Comparison of ENCODE assay signal across 8 mouse cellular contexts in the genomic region with DNA sequence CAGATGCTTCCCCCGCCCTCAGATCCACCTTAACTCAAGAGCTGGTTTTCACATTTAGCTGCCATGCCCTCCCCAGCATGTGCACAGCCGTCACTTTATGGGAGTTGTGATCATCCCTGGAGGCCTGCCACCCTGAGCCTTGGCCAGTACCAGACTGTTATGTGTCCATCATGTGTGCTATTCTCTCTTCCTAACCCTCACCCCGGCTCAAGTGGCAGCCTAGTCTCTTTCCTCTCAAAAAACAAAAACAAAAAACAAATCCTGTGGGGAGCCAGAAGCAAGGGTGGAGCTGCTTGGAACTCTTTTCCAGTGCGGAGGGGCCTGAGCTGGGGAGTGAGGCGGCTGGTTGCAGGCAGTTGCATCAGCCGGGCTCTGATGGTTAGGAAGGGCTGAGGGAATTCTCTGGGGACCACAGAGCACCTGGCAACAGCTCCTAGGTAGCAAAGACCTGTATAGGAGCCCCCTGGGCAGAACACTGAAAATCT. TPM values are rescaled to one million over a fixed set of nuclear protein-coding genes. Genes with fewer than 3 reads are reported as not detected.
DNase-seq lines count a peak whose midpoint lies in the region; ATAC-seq and TF ChIP-seq lines count a peak whose summit lies in the region.

No protein-coding gene starts in this region.

- no peaks in the 10 kb centered on the region for H3K27me3 ChIP-seq in kidney, postnatal 0 days (ENCODE audit: insufficient read depth, low read length)
- H3K27me3 ChIP-seq in embryonic facial prominence, embryonic 14.5 days (replicated peaks; ENCODE audit: control insufficient read depth, insufficient read depth, low read length): no peaks in the 10 kb centered on the region
- no peaks in the 10 kb centered on the region for H3K27me3 ChIP-seq in heart, embryonic 16.5 days (ENCODE audit: control insufficient read depth, insufficient read depth, low read length)
- H3K27me3 ChIP-seq in liver, embryonic 11.5 days (replicated peaks; ENCODE audit: control insufficient read depth, insufficient read depth, low read length): no peaks in the 10 kb centered on the region
- H3K27me3 ChIP-seq in neural tube, embryonic 14.5 days (ENCODE audit: control insufficient read depth, insufficient read depth, low read length): no peaks in the 10 kb centered on the region

- peaks cover 23% of the 10 kb centered on the region for H3K4me1 ChIP-seq in kidney, postnatal 0 days (replicated peaks; ENCODE audit: insufficient read depth, low read length)
- H3K4me1 ChIP-seq in embryonic facial prominence, embryonic 14.5 days (ENCODE audit: control insufficient read depth, insufficient read depth, low read length): peaks cover 20% of the 10 kb centered on the region
- H3K4me1 ChIP-seq in heart, embryonic 16.5 days (ENCODE audit: control insufficient read depth, insufficient read depth, low read length): peaks cover 59% of the 10 kb centered on the region
- H3K4me1 ChIP-seq in liver, embryonic 11.5 days (replicated peaks; ENCODE audit: control insufficient read depth, insufficient read depth, low read length): peaks cover 64% of the 10 kb centered on the region
- peaks cover 20% of the 10 kb centered on the region for H3K4me1 ChIP-seq in neural tube, embryonic 14.5 days (ENCODE audit: control insufficient read depth, insufficient read depth, low read length)

- no peak for TF ChIP-seq CTCF in kidney, postnatal 0 days (IDR thresholded peaks at IDR 0.05; ENCODE audit: low read depth)

- 0 out of 2 replicates have a peak overlapping the region, but pooled peaks have one; percentile 10 for H3K27ac ChIP-seq in kidney, postnatal 0 days
- H3K27ac ChIP-seq in embryonic facial prominence, embryonic 14.5 days (replicated peaks; ENCODE audit: low read depth, low read length): no peak overlapping the region; the same call in 1 of the 2 replicates
- peak overlapping the region; percentile 49; the same call in 1 of the 2 replicates for H3K27ac ChIP-seq in heart, embryonic 16.5 days (ENCODE audit: low read length)
- H3K27ac ChIP-seq in liver, embryonic 11.5 days (ENCODE audit: low read depth, low read length): peak overlapping the region; percentile 2
- no peak overlapping the region for H3K27ac ChIP-seq in neural tube, embryonic 14.5 days (ENCODE audit: low read depth, low read length)

- WGBS in kidney, postnatal 0 days: 29% methylated on average over 6 of the region's 6 CpGs
- WGBS in embryonic facial prominence, embryonic 14.5 days: 37% methylated on average over 6 of the region's 6 CpGs
- WGBS in heart, embryonic 16.5 days: 39% methylated on average over 6 of the region's 6 CpGs
- 45% methylated on average over 6 of the region's 6 CpGs for WGBS in liver, embryonic 11.5 days
- 46% methylated on average over 6 of the region's 6 CpGs for WGBS in neural tube, embryonic 14.5 days

- peak; percentile 16 for DNase-seq in kidney, postnatal 0 days (ENCODE audit: low spot score)
- DNase-seq in kidney, adult 11 months: no peak
- peak; percentile 89 for DNase-seq in MN1 (ENCODE audit: low spot score)
- DNase-seq in embryonic facial prominence, embryonic 14.5 days (ENCODE audit: low spot score): peak; percentile 60
- DNase-seq in liver, embryonic 11.5 days (ENCODE audit: low spot score): peak; percentile 45

- ATAC-seq in kidney, postnatal 0 days (replicated peaks; ENCODE audit: low FRiP score, low read depth): no peak
- ATAC-seq in embryonic facial prominence, embryonic 14.5 days (ENCODE audit: low read depth): no peak
- ATAC-seq in heart, embryonic 16.5 days (replicated peaks; ENCODE audit: extremely low read depth, insufficient read depth, low FRiP score): no peak
- ATAC-seq in liver, embryonic 11.5 days (replicated peaks; ENCODE audit: low FRiP score): no peak
- ATAC-seq in neural tube, embryonic 14.5 days (ENCODE audit: low read depth): no peak
- ATAC-seq in erythroid progenitor cell, adult 5-6 weeks (replicated peaks; ENCODE audit: low FRiP score, poor library complexity, severe bottlenecking): no peak

- peak overlapping the region; percentile 38; the same call in 1 of the 2 replicates for H3K9ac ChIP-seq in kidney, postnatal 0 days (ENCODE audit: low read depth, low read length)
- H3K9ac ChIP-seq in embryonic facial prominence, embryonic 14.5 days (ENCODE audit: low read depth, low read length): peak overlapping the region; percentile 99
- H3K9ac ChIP-seq in heart, embryonic 16.5 days (ENCODE audit: low read length): peak overlapping the region; percentile 60
- peak overlapping the region; percentile 49 for H3K9ac ChIP-seq in liver, embryonic 11.5 days (ENCODE audit: low read depth, low read length)
- H3K9ac ChIP-seq in neural tube, embryonic 14.5 days (replicated peaks; ENCODE audit: low read depth, low read length): peak overlapping the region; percentile 35; the same call in 1 of the 2 replicates

- H3K4me3 ChIP-seq in kidney, postnatal 0 days (replicated peaks; ENCODE audit: low read depth, low read length): peak overlapping the region; percentile 2; the same call in 1 of the 2 replicates
- peak overlapping the region; percentile 86 for H3K4me3 ChIP-seq in embryonic facial prominence, embryonic 14.5 days (ENCODE audit: low read depth, low read length)
- peak overlapping the region; percentile 80 for H3K4me3 ChIP-seq in heart, embryonic 16.5 days (ENCODE audit: low read length)
- peak overlapping the region; percentile 88 for H3K4me3 ChIP-seq in liver, embryonic 11.5 days (ENCODE audit: low read depth, low read length)
- H3K4me3 ChIP-seq in neural tube, embryonic 14.5 days (ENCODE audit: low read depth, low read length): no peak overlapping the region

- H3K9me3 ChIP-seq in kidney, postnatal 0 days (replicated peaks; ENCODE audit: low read length): no peaks in the 10 kb centered on the region
- no peaks in the 10 kb centered on the region for H3K9me3 ChIP-seq in embryonic facial prominence, embryonic 14.5 days (ENCODE audit: control insufficient read depth, low read length)
- no peaks in the 10 kb centered on the region for H3K9me3 ChIP-seq in heart, embryonic 16.5 days (replicated peaks; ENCODE audit: control insufficient read depth, low read length)
- no peaks in the 10 kb centered on the region for H3K9me3 ChIP-seq in liver, embryonic 11.5 days (ENCODE audit: control insufficient read depth, low read length)
- H3K9me3 ChIP-seq in neural tube, embryonic 14.5 days (ENCODE audit: control insufficient read depth, low read length): no peaks in the 10 kb centered on the region

- H3K4me2 ChIP-seq in kidney, postnatal 0 days (ENCODE audit: low read length): peak overlapping the region; percentile 81
- H3K4me2 ChIP-seq in embryonic facial prominence, embryonic 14.5 days (ENCODE audit: low read depth, low read length): peak overlapping the region; percentile 76
- H3K4me2 ChIP-seq in heart, embryonic 16.5 days (ENCODE audit: low read depth, low read length): peak overlapping the region; percentile 79
- H3K4me2 ChIP-seq in liver, embryonic 11.5 days: peak overlapping the region; percentile 99
- peak overlapping the region; percentile 70; the same call in 1 of the 2 replicates for H3K4me2 ChIP-seq in neural tube, embryonic 14.5 days (ENCODE audit: low read depth, low read length)

- no peaks in the 10 kb centered on the region for H3K36me3 ChIP-seq in kidney, postnatal 0 days (ENCODE audit: insufficient read depth, low read length)
- peaks cover 4% of the 10 kb centered on the region for H3K36me3 ChIP-seq in embryonic facial prominence, embryonic 14.5 days (ENCODE audit: control insufficient read depth, insufficient read depth, low read length)
- peaks cover 4% of the 10 kb centered on the region for H3K36me3 ChIP-seq in heart, embryonic 16.5 days (ENCODE audit: control insufficient read depth, insufficient read depth)
- peaks cover 12% of the 10 kb centered on the region for H3K36me3 ChIP-seq in liver, embryonic 11.5 days (ENCODE audit: control insufficient read depth, insufficient read depth, low read length)
- H3K36me3 ChIP-seq in neural tube, embryonic 14.5 days (ENCODE audit: control insufficient read depth, insufficient read depth, low read length): no peaks in the 10 kb centered on the region

RNA-seq across cellular contexts. Expression of gene Atf5, which starts 2.3 kb away (rescaled TPM):
- 4.2 and 5.3 TPM in 2 replicates for polyA plus RNA-seq in kidney, postnatal 0 days (2015; fragmentation: Nextera tagmentation; extraction: Ambion mirVana)
- 6.8 and 6.9 TPM in 2 replicates for polyA plus RNA-seq in embryonic facial prominence, embryonic 14.5 days (2014; fragmentation: Nextera tagmentation; extraction: Ambion mirVana)
- polyA plus RNA-seq in heart, embryonic 16.5 days (2015; fragmentation: Nextera tagmentation; extraction: Ambion mirVana): 2.3 and 2.4 TPM in 2 replicates
- 3.9 and 4.2 TPM in 2 replicates for polyA plus RNA-seq in liver, embryonic 11.5 days (2014; fragmentation: Nextera tagmentation; extraction: Ambion mirVana)
- polyA plus RNA-seq in neural tube, embryonic 14.5 days (2014; fragmentation: Nextera tagmentation; extraction: Ambion mirVana): 2.1 and 2.3 TPM in 2 replicates
- total RNA-seq in erythroid progenitor cell, adult 5-6 weeks (2015; ENCODE audit: low replicate concordance): 3.4 TPM in 1 of 2 replicates, not detected in the other
- total RNA-seq in erythroid progenitor cell, adult 5-6 weeks (2017; ENCODE audit: low replicate concordance): 2.1 and 2.8 TPM in 2 replicates

RNA-seq across cellular contexts. Expression of gene Il4i1, which starts 2.6 kb away (rescaled TPM):
- 0.88 and 1.0 TPM in 2 replicates for polyA plus RNA-seq in kidney, postnatal 0 days (2015; fragmentation: Nextera tagmentation; extraction: Ambion mirVana)
- 0.78 and 1.4 TPM in 2 replicates for polyA plus RNA-seq in embryonic facial prominence, embryonic 14.5 days (2014; fragmentation: Nextera tagmentation; extraction: Ambion mirVana)
- polyA plus RNA-seq in heart, embryonic 16.5 days (2015; fragmentation: Nextera tagmentation; extraction: Ambion mirVana): 2.4 and 4.6 TPM in 2 replicates
- 1.3 and 2.9 TPM in 2 replicates for polyA plus RNA-seq in liver, embryonic 11.5 days (2014; fragmentation: Nextera tagmentation; extraction: Ambion mirVana)
- polyA plus RNA-seq in neural tube, embryonic 14.5 days (2014; fragmentation: Nextera tagmentation; extraction: Ambion mirVana): 1.6 and 1.7 TPM in 2 replicates
- total RNA-seq in erythroid progenitor cell, adult 5-6 weeks (2015; ENCODE audit: low replicate concordance): 0.72 and 2.1 TPM in 2 replicates
- 2.6 and 3.1 TPM in 2 replicates for total RNA-seq in erythroid progenitor cell, adult 5-6 weeks (2017; ENCODE audit: low replicate concordance)

RNA-seq across cellular contexts. Expression of gene Nup62, which starts 2.9 kb away (rescaled TPM):
- polyA plus RNA-seq in kidney, postnatal 0 days (2015; fragmentation: Nextera tagmentation; extraction: Ambion mirVana): 57.6 and 62.4 TPM in 2 replicates
- polyA plus RNA-seq in embryonic facial prominence, embryonic 14.5 days (2014; fragmentation: Nextera tagmentation; extraction: Ambion mirVana): 47.0 and 51.1 TPM in 2 replicates
- 79.2 and 81.5 TPM in 2 replicates for polyA plus RNA-seq in heart, embryonic 16.5 days (2015; fragmentation: Nextera tagmentation; extraction: Ambion mirVana)
- polyA plus RNA-seq in liver, embryonic 11.5 days (2014; fragmentation: Nextera tagmentation; extraction: Ambion mirVana): 85.7 and 91.4 TPM in 2 replicates
- 22.4 and 26.3 TPM in 2 replicates for polyA plus RNA-seq in neural tube, embryonic 14.5 days (2014; fragmentation: Nextera tagmentation; extraction: Ambion mirVana)
- total RNA-seq in erythroid progenitor cell, adult 5-6 weeks (2015; ENCODE audit: low replicate concordance): 11.7 and 23.4 TPM in 2 replicates
- 37.4 and 39.4 TPM in 2 replicates for total RNA-seq in erythroid progenitor cell, adult 5-6 weeks (2017; ENCODE audit: low replicate concordance)

RNA-seq across cellular contexts. Expression of gene Akt1s1, which starts 30.0 kb away (rescaled TPM):
- 108 and 111 TPM in 2 replicates for polyA plus RNA-seq in kidney, postnatal 0 days (2015; fragmentation: Nextera tagmentation; extraction: Ambion mirVana)
- 69.0 and 78.6 TPM in 2 replicates for polyA plus RNA-seq in embryonic facial prominence, embryonic 14.5 days (2014; fragmentation: Nextera tagmentation; extraction: Ambion mirVana)
- polyA plus RNA-seq in heart, embryonic 16.5 days (2015; fragmentation: Nextera tagmentation; extraction: Ambion mirVana): 103 and 104 TPM in 2 replicates
- polyA plus RNA-seq in liver, embryonic 11.5 days (2014; fragmentation: Nextera tagmentation; extraction: Ambion mirVana): 46.5 and 53.9 TPM in 2 replicates
- polyA plus RNA-seq in neural tube, embryonic 14.5 days (2014; fragmentation: Nextera tagmentation; extraction: Ambion mirVana): 36.4 and 46.8 TPM in 2 replicates
- total RNA-seq in erythroid progenitor cell, adult 5-6 weeks (2015; ENCODE audit: low replicate concordance): 1.8 and 3.8 TPM in 2 replicates
- 3.7 and 27.8 TPM in 2 replicates for total RNA-seq in erythroid progenitor cell, adult 5-6 weeks (2017; ENCODE audit: low replicate concordance)

RNA-seq across cellular contexts. Expression of gene Tbc1d17, which starts 30.1 kb away (rescaled TPM):
- polyA plus RNA-seq in kidney, postnatal 0 days (2015; fragmentation: Nextera tagmentation; extraction: Ambion mirVana): 78.0 and 87.0 TPM in 2 replicates
- 66.9 and 82.7 TPM in 2 replicates for polyA plus RNA-seq in embryonic facial prominence, embryonic 14.5 days (2014; fragmentation: Nextera tagmentation; extraction: Ambion mirVana)
- 60.5 and 62.3 TPM in 2 replicates for polyA plus RNA-seq in heart, embryonic 16.5 days (2015; fragmentation: Nextera tagmentation; extraction: Ambion mirVana)
- 50.5 and 53.3 TPM in 2 replicates for polyA plus RNA-seq in liver, embryonic 11.5 days (2014; fragmentation: Nextera tagmentation; extraction: Ambion mirVana)
- 92.5 and 96.4 TPM in 2 replicates for polyA plus RNA-seq in neural tube, embryonic 14.5 days (2014; fragmentation: Nextera tagmentation; extraction: Ambion mirVana)
- total RNA-seq in erythroid progenitor cell, adult 5-6 weeks (2015; ENCODE audit: low replicate concordance): 6.8 and 58.3 TPM in 2 replicates
- 18.0 and 35.8 TPM in 2 replicates for total RNA-seq in erythroid progenitor cell, adult 5-6 weeks (2017; ENCODE audit: low replicate concordance)

Comparison
In these comparisons a context has a peak if more than half of its experiments do, and no peak if none do; other contexts are left out.
1. H3K27ac ChIP-seq: peak in kidney, postnatal 0 days (single experiment), heart, embryonic 16.5 days (single experiment) and liver, embryonic 11.5 days (single experiment); none in embryonic facial prominence, embryonic 14.5 days (single experiment) and neural tube, embryonic 14.5 days (single experiment).
2. H3K9ac ChIP-seq: peak in every context shown above with its lines; median percentile 99 in embryonic facial prominence, embryonic 14.5 days; 60 in heart, embryonic 16.5 days; 49 in liver, embryonic 11.5 days; 38 in kidney, postnatal 0 days; 35 in neural tube, embryonic 14.5 days.
3. Peak in every context shown above with its lines, with median percentiles within 50 percentile points of each other: H3K4me2 ChIP-seq.